Mouse (Mus musculus) adrenal gland, postnatal 4 days (tissue): Measurements from ENCODE around the gene Inka1. TPM values are rescaled to one million over a fixed set of nuclear protein-coding genes. Genes with fewer than 3 reads are reported as not detected.
A peak's percentile ranks its signal among the peaks of the same experiment; 100 is the strongest.

ENCODE experiments used
- DNase-seq, 2 experiments: peaks; one replicate each; pipeline ENCODE4 v3.0.0; 2021 to 2022; ENCODE audit warnings: low spot score in 2 of 2, mixed read lengths in 2 of 2
- total RNA-seq, 2 experiments: library from RNA; stranded (reverse); gene quantifications; 2 replicates each; pipeline ENCODE4 v1.2.3; 2021

Gene Inka1
- total RNA-seq, 2 experiments from 2014 or later, result 16.0 to 16.6 TPM

DNA sequence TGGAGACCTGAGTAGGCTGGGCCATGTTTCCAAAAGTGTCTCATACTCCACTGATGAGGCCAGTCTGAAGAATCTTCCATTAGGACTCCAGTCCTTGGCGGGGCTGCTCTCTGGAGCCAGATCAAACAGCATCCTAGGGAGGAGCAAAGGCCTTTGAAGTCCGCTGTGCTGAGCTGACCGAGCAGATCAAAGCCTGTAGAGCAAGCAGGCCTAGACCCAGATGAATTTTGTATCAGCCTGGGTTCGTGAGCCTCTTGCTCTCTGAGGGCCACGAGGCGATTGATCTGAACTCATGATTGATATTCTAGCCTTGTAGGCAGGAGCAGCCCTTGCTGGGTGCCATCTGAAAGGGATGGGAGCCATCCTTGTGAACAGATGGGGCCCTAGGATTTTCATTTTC, 25.8 kb downstream of the Inka1 start:
- DNase-seq, result no peak

DNA sequence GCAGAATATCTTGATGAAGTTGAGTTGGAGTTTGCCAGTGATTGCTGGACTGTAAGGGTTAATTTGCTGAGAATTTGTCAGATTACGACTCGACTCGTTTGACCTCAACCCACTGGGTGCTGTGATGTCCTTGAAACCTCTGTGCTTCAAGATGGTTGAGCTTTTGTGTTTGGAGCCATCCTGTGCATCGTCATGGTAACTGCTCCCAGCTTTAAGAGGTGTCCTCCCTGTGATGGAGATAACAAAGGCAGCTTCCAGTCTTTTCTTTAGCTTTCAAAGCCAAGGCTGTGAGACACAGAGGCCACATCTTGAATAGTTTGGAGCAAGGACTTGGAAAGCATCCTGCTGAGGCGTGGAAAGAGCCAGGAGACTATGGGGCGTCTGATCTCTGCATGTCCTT, 28.5 kb downstream of the Inka1 start:
- no peak for DNase-seq

DNA sequence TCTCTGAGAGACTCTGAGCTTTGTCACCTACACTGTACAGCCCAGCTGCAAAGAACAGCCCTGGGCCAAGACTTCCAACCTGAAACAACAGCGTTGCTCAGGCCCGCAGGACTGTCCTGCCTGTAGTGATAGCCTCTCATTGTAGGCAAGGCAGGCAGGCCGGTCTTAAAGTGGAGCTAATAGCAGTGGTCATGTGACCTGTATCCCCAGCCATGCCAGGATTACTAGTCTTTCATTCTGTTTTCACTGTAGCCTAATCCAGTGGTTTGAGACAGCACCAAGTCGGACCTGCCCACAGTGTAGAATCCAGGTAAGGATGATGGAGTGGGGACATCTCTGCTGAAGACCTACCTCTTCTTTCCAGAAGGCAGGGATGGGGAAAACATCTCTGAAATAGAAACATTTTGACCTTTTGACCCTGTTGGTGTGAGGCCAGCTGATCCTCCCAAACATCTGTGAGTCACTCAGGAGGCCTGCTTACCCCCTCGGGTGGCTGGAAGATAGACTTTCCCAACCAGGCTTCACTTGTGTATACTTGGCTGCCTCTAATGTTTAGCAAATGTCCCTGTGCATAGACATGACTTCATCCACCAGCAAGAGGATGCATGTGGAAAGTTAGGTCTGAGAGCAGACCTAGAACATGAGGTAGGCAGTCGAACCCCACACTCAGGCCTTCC, 29.9 kb downstream of the Inka1 start:
- no peak for DNase-seq

DNA sequence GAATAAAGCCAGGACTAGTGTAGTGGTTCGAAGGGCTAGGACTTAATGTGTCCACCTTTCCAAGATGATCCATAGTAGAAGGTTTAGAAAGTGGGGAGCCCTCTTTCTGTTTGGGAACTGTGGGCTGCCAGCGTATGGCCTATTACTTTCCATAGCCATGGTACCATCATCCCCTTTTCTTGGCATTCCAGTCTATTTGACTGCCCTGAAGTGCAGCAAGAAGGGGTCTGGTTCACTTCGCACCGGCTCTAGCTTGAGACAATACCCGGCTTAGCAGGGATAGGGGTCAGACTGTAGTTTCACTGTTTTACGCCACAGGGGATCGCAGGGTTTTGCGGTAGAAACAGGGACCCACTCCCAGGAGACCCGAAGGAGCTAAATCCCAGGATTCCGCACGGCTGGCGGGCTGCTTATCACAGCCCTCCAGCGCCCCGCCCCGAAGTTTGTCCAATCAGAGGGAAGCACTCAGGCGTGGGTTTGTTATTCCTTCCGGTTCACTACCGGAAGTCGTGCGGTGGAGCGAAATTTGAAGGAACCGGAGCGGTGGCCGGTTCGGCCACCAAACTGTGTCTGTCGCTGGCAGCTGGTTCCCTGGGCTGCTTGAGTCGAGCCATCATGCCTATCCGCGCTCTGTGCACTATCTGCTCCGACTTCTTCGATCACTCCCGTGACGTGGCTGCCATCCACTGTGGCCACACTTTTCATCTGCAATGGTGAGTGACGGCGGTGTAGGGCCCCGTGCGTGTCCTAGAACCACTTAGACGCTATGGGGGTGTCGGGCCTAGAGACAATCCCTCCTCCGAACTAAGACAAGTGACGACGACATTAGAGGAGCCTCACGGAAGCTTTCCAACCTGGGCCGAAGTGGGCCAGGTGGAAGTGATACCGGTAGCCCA, 35.0 kb downstream of the Inka1 start:
- peak; percentile 82 to 87 for DNase-seq

DNA sequence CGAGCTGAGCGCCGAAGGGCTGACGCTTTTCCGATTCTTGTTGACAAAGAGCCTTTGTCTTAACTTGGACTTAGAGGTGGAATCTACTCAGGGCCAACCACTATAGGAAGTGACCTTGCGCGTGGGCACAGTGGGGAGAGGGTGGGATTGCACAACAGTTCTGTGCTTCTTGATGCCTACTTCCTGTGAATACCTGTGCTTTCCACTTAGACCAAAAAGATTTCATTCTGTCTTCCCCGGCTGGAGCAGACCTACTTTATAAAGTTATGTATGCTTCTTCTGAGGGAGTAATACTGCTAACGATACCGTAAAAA, 35.8 kb downstream of the Inka1 start, which contains the start of gene Traip:
Gene Traip, plus strand, starts transcription at position 215 of the 314 bp plus-strand sequence.
- no peak for DNase-seq

DNA sequence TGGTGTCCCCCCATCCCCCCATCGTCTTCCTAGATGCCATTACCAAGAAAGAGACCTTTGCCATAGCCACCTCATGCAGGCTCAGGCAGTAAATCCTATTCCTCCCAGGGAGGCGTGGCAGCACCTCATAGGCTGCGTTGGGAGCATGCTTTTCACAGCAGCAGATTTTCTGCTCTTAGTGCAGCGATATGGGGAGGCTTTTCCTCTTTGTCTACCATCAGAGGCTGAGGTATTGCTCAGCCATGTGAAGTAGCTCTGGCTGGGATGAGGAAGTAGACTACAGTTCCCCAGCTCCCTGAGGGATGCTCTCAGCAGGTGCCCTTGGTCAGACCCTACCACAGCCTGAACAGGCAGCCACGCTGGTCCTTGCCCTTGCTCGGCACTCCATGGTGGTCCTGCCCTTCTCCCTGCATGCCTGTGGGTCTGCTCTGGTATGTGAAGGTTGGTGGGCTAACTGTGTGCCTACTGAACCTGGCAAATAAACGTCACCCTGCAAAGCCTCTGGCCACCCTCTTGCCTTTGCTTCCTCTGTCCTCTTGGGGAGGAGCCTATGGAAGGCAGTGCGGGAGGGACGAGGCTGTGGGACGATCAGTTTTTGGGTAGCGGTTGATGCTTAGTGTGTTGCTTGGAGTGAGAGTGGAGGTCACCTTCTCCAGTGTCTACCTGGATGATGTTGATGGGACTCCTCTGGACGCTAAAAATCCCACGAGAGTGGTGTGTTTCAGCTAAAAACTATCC, 36.3 kb downstream of the Inka1 start:
- no peak for DNase-seq

DNA sequence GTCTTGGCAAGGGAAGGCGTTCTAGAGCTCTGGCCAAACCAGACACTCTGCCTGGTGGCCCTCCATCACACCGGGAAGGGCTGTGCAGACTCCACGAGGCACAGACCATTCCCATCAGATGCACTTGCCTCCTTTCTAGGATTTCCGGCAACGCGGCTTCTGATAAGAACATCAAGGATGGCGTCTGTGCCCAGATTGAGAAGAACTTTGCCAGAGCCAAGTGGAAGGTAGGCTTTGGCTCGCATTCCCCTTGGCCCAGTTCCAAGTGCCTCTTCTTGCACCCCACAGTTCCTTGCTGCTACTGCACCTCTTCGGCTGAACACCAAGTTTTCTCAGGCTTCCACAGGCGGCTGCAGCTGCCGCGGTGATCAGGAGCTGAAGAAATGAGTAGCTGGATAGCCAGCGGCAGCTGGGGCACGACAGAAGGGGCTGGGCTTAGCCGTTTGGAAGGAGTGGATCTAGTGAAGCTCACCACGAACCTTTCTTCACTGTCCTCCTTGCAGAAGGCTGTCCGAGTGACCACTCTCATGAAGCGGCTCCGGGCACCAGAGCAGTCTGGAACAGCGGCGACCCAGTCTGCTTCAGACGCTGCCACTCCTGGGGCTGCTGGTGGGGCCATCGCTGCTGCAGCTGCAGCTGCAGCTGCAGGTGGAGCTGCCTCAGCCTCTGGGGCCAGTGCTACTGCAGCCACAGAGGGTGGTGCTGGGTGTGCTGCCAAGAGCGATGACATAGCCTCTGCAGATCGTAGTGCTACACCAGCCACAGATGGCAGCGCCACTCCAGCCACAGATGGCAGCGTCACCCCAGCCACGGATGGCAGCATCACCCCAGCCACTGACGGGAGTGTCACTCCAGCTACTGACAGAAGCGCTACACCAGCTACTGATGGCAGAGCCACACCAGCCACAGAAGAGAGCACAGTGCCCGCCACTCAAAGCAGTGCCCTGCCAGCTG, 38.2 kb downstream of the Inka1 start:
- no peak for DNase-seq

DNA sequence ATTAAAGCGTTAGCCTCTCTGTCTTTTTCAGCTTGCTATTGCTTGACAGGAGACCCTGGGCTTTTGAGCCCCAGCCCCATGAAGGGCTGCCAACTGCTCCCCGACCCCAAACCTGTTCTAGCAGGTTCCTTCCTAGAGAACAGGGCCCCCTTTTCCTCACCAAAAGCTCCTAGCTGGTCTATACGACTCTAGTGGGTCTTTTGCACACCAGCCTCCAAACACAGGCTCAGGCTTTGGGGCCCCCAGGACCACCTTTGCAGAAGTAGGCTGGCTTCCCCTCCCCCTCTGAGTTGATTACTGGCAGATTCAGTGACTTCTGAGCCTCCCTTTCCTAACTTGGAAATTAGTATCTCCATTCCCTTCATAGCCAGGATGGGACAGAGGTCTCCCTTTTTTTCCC, 48.8 kb downstream of the Inka1 start:
- no peak for DNase-seq

DNA sequence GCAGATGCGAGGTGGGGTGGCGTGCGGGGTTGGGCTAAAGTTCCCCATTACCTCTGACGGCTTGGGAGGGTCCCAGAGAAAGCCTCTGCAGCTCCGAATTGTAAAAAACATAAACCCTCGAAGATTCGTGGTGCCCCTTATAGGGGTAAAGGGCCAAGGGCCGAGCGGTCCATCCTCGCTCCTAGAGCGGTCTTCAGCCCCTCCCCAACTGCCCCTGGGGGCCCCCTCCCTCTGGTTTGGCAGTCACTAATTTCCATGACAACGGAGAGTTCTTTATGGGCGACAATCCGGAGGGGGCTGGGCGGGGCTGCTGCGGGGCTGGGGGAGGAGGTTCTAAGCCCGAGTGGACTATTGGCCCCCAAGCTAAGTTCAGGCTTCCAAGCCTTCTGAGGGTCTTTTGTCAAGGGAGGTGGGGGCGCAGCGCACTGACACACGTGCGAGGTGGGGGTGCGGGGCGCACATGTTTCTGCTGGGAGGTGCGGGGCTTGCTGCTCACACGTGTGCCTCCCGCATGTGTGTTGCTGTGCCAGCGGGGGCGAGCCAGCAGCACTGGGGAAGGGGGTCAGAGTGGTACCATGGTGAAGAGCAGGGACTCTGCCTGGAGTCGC, 49.4 kb downstream of the Inka1 start:
- no peak for DNase-seq

DNA sequence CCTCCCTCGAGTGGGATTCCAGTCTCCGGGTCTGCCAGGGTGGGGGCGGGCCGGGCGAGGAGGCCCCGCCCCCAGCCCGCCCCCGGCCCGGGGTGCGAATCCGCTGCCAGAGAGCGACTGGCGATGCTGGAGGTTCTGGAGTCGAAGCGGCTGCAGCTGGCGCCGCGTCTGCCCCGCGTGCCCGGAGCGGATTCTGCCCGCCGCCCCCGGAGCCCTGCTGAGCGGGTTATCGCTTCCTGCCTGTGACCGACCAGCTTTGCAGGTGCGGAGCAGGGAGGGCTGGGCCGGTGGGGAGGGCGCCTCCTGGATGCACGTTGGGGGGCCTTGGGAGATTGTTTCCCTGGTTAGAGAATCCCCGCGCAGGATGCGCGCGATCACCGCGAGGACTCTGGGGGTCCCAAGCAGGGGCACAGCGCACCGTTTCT, 49.9 kb downstream of the Inka1 start:
- DNase-seq, result no peak

DNA sequence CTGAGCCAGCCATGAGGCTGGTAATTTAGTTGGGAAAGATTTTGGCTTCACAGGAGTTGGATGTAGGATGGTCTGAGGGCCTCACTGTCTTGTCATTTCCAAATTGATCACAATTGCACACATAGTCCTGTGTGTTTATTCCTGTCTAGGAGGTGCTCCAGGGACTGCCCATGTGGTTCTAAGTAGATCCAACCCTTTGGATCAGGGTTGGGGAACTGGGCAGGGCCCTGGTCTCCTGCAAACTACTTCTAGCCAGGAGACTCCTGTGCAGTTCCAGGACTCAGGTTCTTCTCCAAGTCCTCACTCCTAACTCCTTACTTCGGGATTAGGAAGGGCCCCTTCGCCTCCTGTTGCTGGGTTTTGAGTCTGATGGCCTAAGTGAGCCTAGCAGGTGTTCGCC, 50.3 kb downstream of the Inka1 start, which contains the start of gene Camkv:
Gene Camkv, plus strand, starts transcription at position 301 of the 400 bp plus-strand sequence.
- no peak for DNase-seq

Other genes starting within 250 kb of the Inka1 start
- gene Rbm5, start 214.9 kb downstream of the Inka1 start, total RNA-seq, result 100 to 1,000 TPM; 152 to 155 TPM
- gene Rbm6, start 112.6 kb downstream of the Inka1 start, total RNA-seq, result 10 to 100 TPM; 56.4 to 61.8 TPM
- gene Mon1a, start 97.7 kb downstream of the Inka1 start, total RNA-seq, result 10 to 100 TPM; 11.8 to 11.9 TPM
- 10 to 100 TPM; 10.8 to 15.7 TPM for gene Mst1r, start 79.0 kb downstream of the Inka1 start, total RNA-seq
- not detected for gene Actl11, start 57.4 kb downstream of the Inka1 start, total RNA-seq
- 1 to 10 TPM; 3.5 to 4.0 TPM for gene Camkv, start 50.2 kb downstream of the Inka1 start, total RNA-seq
- gene Traip, start 35.7 kb downstream of the Inka1 start, total RNA-seq, result 10 to 100 TPM; 14.4 to 16.3 TPM
- 10 to 100 TPM; 21.8 to 32.0 TPM for gene Uba7, start 10.4 kb downstream of the Inka1 start, total RNA-seq
- 1 to 10 TPM; 1.1 to 1.4 TPM for gene Gm20661, start 2.8 kb downstream of the Inka1 start, total RNA-seq
- 1 to 10 TPM; 2.9 to 5.4 TPM for gene Cdhr4, start 6.6 kb upstream of the Inka1 start, total RNA-seq
- 1 to 10 TPM in 1 of 2 experiments, under 1 TPM in 1; 0.53 to 1.3 TPM for gene Gm20662, start 10.5 kb upstream of the Inka1 start, total RNA-seq
- gene Ip6k1, start 16.6 kb upstream of the Inka1 start, total RNA-seq, result 100 to 1,000 TPM; 123 to 128 TPM
- gene Gmppb, start 63.4 kb upstream of the Inka1 start, total RNA-seq, result 10 to 100 TPM; 16.2 to 18.4 TPM
- 1 to 10 TPM; 3.0 to 3.7 TPM for gene Amigo3, start 67.3 kb upstream of the Inka1 start, total RNA-seq
- gene Mst1, start 94.6 kb upstream of the Inka1 start, total RNA-seq, result 10 to 100 TPM in 1 of 2 experiments, under 1 TPM in 1; 0.67 to 10.3 TPM
- 10 to 100 TPM; 73.2 to 76.8 TPM for gene Rnf123, start 97.5 kb upstream of the Inka1 start, total RNA-seq
- gene Apeh, start 108.7 kb upstream of the Inka1 start, total RNA-seq, result 100 to 1,000 TPM in 1 of 2 experiments, 10 to 100 TPM in 1; 93.0 to 110 TPM
- gene Bsn, start 204.5 kb upstream of the Inka1 start, total RNA-seq, result 1 to 10 TPM; 3.9 to 4.4 TPM